Mouse (Mus musculus): ENCODE data around the gene Rtn4rl1.

- TF ChIP-seq POLR2A (IDR thresholded peaks at IDR 0.05; ENCODE audit: borderline replicate concordance, insufficient read depth, low read length) = peak; percentile 57; the same call in 1 of the 2 replicates
- peak; percentile 10; the same call in 1 of the 2 replicates for TF ChIP-seq CTCF (IDR thresholded peaks at IDR 0.05; ENCODE audit: borderline replicate concordance, insufficient read depth, low read depth, low read length)
These were observed 3.2 kb upstream of the Rtn4rl1 start for GRCm38 (mm10) chr11:75190371-75190724.

Data from cerebellum, adult 2 months (tissue).